Mouse (Mus musculus): Measurements from ENCODE around the gene Hdgfl3.

- no peak for TF ChIP-seq CTCF (IDR thresholded peaks at IDR 0.05; ENCODE audit: control insufficient read depth, insufficient read depth, insufficient read length)
- no peak for TF ChIP-seq MYOD1 (IDR thresholded peaks at IDR 0.05; ENCODE audit: control insufficient read depth, insufficient read length, low read depth)
- no peak for TF ChIP-seq USF1 (IDR thresholded peaks at IDR 0.05; ENCODE audit: low read depth)
These were observed 54.0 kb downstream of the Hdgfl3 start for GRCm38 (mm10) chr7:81880286-81880685.

All from C2C12 (cell line).